Mouse (Mus musculus) intestine, embryonic 14.5 days (tissue): Measurements from ENCODE around the gene Sft2d2. TPM values are rescaled to one million over a fixed set of nuclear protein-coding genes. Genes with fewer than 3 reads are reported as not detected.

Experiments
- ATAC-seq: fragments of 200-750 bp; cut with Nextera tagmentation; replicated peaks from 2 replicates; pipeline ENCODE4 v1.8.0; 2017; ENCODE audit warnings: low read depth, moderate number of reproducible peaks, moderate TSS enrichment, moderate library complexity; ENCODE audit not compliant: low FRiP score, low TSS enrichment
- DNase-seq: peaks from one replicate; pipeline ENCODE4 v3.0.0-alpha.2; 2018; ENCODE audit warnings: low spot score
- H3K27ac ChIP-seq: fragments of 300-500 bp; sonication (generic); 2 replicates; pipeline ENCODE4 v1.5.1; 2014; ENCODE audit warnings: low read depth, mild to moderate bottlenecking, control low read depth
- H3K27me3 ChIP-seq: fragments of 300-500 bp; sonication (generic); replicated peaks from 2 replicates; pipeline ENCODE4 v1.6.1; 2014; ENCODE audit warnings: low read length, control low read depth; ENCODE audit not compliant: control insufficient read depth, insufficient read depth
- H3K36me3 ChIP-seq: fragments of 300-500 bp; sonication (generic); 2 replicates; pipeline ENCODE4 v1.6.1; 2014; ENCODE audit warnings: low read length, control low read depth; ENCODE audit not compliant: control insufficient read depth, insufficient read depth
- H3K4me1 ChIP-seq: fragments of 300-500 bp; sonication (generic); replicated peaks from 2 replicates; pipeline ENCODE4 v1.6.1; 2014; ENCODE audit warnings: low read length, control low read depth, mixed read lengths; ENCODE audit not compliant: control insufficient read depth, insufficient read depth
- H3K4me2 ChIP-seq: fragments of 300-500 bp; sonication (generic); 2 replicates; pipeline ENCODE4 v1.6.1; 2014; ENCODE audit warnings: low read length
- H3K4me3 ChIP-seq: fragments of 300-500 bp; sonication (generic); 2 replicates; pipeline ENCODE4 v1.5.1; 2014; ENCODE audit warnings: low read depth, low read length, control low read depth, mixed read lengths
- H3K9ac ChIP-seq: fragments of 300-500 bp; sonication (generic); 2 replicates; pipeline ENCODE4 v1.6.1; 2014; ENCODE audit warnings: mild to moderate bottlenecking, low read length
- H3K9me3 ChIP-seq: fragments of 300-500 bp; sonication (generic); 2 replicates; pipeline ENCODE4 v1.6.1; 2016; ENCODE audit warnings: low read length, control low read depth; ENCODE audit not compliant: control insufficient read depth
- WGBS: fragments of 180-500 bp; shearing (Covaris S2); extraction: QIAGEN DNeasy Blood & Tissue Kit; methylation state at CpG from one replicate; pipeline ENCODE4 v1.1.7; 2014; 5-methylcytosine and 5-hydroxymethylcytosine counted together
- polyA plus RNA-seq: library from polyadenylated mRNA; unstranded; fragments of >200 nt; fragmentation: Nextera tagmentation; extraction: Ambion mirVana; gene quantifications from 2 replicates; pipeline ENCODE4 v1.2.1, GENCODE M21; 2014

Gene Sft2d2
- polyA plus RNA-seq, 1 experiment from 2014 or later, result 31.7 TPM

DNA sequence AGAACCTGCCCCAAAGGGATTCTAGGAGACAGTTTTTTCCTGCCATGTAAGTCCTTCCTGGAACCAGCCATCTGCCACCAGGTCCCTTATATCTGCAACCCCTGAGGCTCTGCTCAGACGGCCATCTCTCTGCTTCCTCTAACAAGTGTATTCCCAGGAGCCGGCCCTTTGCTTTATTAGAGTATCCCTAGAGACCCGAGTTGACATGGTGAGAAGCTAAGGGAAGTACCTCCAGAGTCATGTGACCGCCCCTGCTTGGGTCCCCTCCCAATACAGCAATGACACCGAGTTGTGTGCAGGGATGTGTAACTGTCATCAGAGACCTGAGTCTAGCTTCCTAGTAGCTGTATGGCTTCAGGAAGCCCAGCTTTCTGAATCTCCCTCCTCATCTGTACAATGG lies 61.0 kb downstream of the Sft2d2 start:
- ATAC-seq, result no peak
- Histone ChIP-seq H3K27me3 (no peaks in the 10 kb centered on the region), H3K9ac (no peak overlapping the region), H3K27ac (no peak overlapping the region), H3K4me3 (no peak overlapping the region), H3K4me2 (no peak overlapping the region), H3K36me3 (no peaks in the 10 kb centered on the region), H3K4me1 (no peaks in the 10 kb centered on the region), H3K9me3 (no peaks in the 10 kb centered on the region)
- DNase-seq, result no peak
- 74% methylated on average over 5 of the region's 5 CpGs for WGBS

GRCm38 (mm10) chr1:165132187-165132877 lies 61.9 kb downstream of the Sft2d2 start:
- no peaks in the 10 kb centered on the region for H3K36me3 ChIP-seq
- no peak overlapping the region for H3K4me2 ChIP-seq
- no peaks in the 10 kb centered on the region for H3K9me3 ChIP-seq
- 0 out of 2 replicates have a peak, but pooled peaks have one; percentile 43 for ATAC-seq
- WGBS, result 71% methylated on average over 14 of the region's 14 CpGs
- peak; percentile 87 for DNase-seq
- H3K27ac ChIP-seq, result no peak overlapping the region
- no peaks in the 10 kb centered on the region for H3K4me1 ChIP-seq
- no peak overlapping the region for H3K4me3 ChIP-seq
- no peaks in the 10 kb centered on the region for H3K27me3 ChIP-seq
- H3K9ac ChIP-seq, result no peak overlapping the region

DNA sequence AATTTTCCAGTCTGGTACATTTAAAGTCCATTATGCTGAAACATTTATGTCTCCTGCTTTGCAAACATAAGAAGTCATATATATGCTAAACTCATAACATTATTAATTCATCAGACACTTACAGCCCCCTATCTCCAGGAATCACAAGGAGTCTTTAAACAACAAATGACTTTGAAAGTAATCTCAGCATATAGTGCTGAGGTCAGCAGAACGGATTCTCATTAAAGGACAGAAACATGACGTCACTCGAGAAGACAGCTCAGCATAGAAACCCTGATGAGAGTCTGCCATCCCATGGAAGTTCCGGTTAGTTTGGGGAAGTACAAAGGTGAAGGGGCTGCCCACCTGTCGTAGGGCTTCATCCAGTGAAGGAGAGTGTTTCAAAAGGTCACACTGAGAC lies 64.7 kb downstream of the Sft2d2 start:
- H3K4me2 ChIP-seq, result no peak overlapping the region
- H3K9me3 ChIP-seq, result no peaks in the 10 kb centered on the region
- H3K9ac ChIP-seq, result no peak overlapping the region
- no peaks in the 10 kb centered on the region for H3K4me1 ChIP-seq
- no peaks in the 10 kb centered on the region for H3K36me3 ChIP-seq
- DNase-seq (no peak), ATAC-seq (no peak)
- no peak overlapping the region for H3K27ac ChIP-seq
- WGBS, result 79% methylated on average over 5 of the region's 5 CpGs
- H3K27me3 ChIP-seq, result no peaks in the 10 kb centered on the region
- no peak overlapping the region for H3K4me3 ChIP-seq

Other genes starting within 250 kb of the Sft2d2 start
- 0.08 TPM in 1 of 2 replicates, not detected in the other for gene Tbx19, start 33.7 kb downstream of the Sft2d2 start, polyA plus RNA-seq
- 83.5 and 89.0 TPM in 2 replicates for gene Tiprl, start 42.6 kb upstream of the Sft2d2 start, polyA plus RNA-seq
- 1.6 and 2.1 TPM in 2 replicates for gene Gpr161, start 101.4 kb upstream of the Sft2d2 start, polyA plus RNA-seq